Mouse (Mus musculus): ENCODE measurements around the gene Megf8. TPM values are rescaled to one million over a fixed set of nuclear protein-coding genes. Genes with fewer than 3 reads are reported as not detected.

Gene Megf8
- polyA plus RNA-seq, 1 experiment from 2014 or later: 21.7 TPM

- 80% methylated on average over 3 of the region's 3 CpGs for WGBS
- no peaks in the 10 kb centered on the region for H3K27me3 ChIP-seq
- H3K9me3 ChIP-seq: no peaks in the 10 kb centered on the region
- H3K4me1 ChIP-seq (replicated peaks): no peaks in the 10 kb centered on the region
- H3K27ac ChIP-seq: no peak overlapping the region
- H3K4me2 ChIP-seq: no peak overlapping the region
- no peaks in the 10 kb centered on the region for H3K36me3 ChIP-seq
- H3K4me3 ChIP-seq (replicated peaks): no peak overlapping the region
- ATAC-seq (ENCODE audit: insufficient number of reproducible peaks, insufficient read depth, low FRiP score, low TSS enrichment, low read depth): no peak
- no peak overlapping the region for H3K9ac ChIP-seq (replicated peaks)
These were observed 94.9 kb downstream of the Megf8 start for GRCm38 (mm10) chr7:25411861-25412260.

- WGBS: 65% methylated on average over 7 of the region's 7 CpGs
- Histone ChIP-seq H3K4me1 (replicated peaks) (no peaks in the 10 kb centered on the region), H3K36me3 (no peaks in the 10 kb centered on the region), H3K4me2 (no peak within 1 kb of the TSS), H3K9me3 (no peaks in the 10 kb centered on the region), H3K4me3 (replicated peaks) (no peak within 1 kb of the TSS), H3K27ac (no peak within 1 kb of the TSS), H3K9ac (replicated peaks) (no peak within 1 kb of the TSS), H3K27me3 (no peaks in the 10 kb centered on the region)
- ATAC-seq (ENCODE audit: insufficient number of reproducible peaks, insufficient read depth, low FRiP score, low TSS enrichment, low read depth): no peak
These were observed 96.0 kb downstream of the Megf8 start, which contains the start of gene Cxcl17 for GRCm38 (mm10) chr7:25412833-25413441. Cxcl17 (minus strand) TSS chr7:25412886.

Other genes with a start within 250 kb of the Megf8 start
- gene Grik5, start 244.8 kb upstream of the Megf8 start, polyA plus RNA-seq (2016; fragmentation: Nextera tagmentation; extraction: Ambion mirVana): 12.4 and 15.0 TPM in 2 replicates
- gene Zfp574, start 244.6 kb upstream of the Megf8 start, polyA plus RNA-seq (2016; fragmentation: Nextera tagmentation; extraction: Ambion mirVana): 39.5 and 40.9 TPM in 2 replicates
- 2.7 and 2.9 TPM in 2 replicates for gene Pou2f2, start 137.4 kb upstream of the Megf8 start, polyA plus RNA-seq (2016; fragmentation: Nextera tagmentation; extraction: Ambion mirVana)
- 12.2 and 13.6 TPM in 2 replicates for gene Dedd2, start 96.5 kb upstream of the Megf8 start, polyA plus RNA-seq (2016; fragmentation: Nextera tagmentation; extraction: Ambion mirVana)
- 3.1 and 3.4 TPM in 2 replicates for gene Zfp526, start 95.7 kb upstream of the Megf8 start, polyA plus RNA-seq (2016; fragmentation: Nextera tagmentation; extraction: Ambion mirVana)
- 16.9 and 19.4 TPM in 2 replicates for gene Gsk3a, start 79.3 kb upstream of the Megf8 start, polyA plus RNA-seq (2016; fragmentation: Nextera tagmentation; extraction: Ambion mirVana)
- gene Erf, start 66.4 kb upstream of the Megf8 start, polyA plus RNA-seq (2016; fragmentation: Nextera tagmentation; extraction: Ambion mirVana): 22.3 and 24.3 TPM in 2 replicates
- 34.9 and 38.7 TPM in 2 replicates for gene Cic, start 49.5 kb upstream of the Megf8 start, polyA plus RNA-seq (2016; fragmentation: Nextera tagmentation; extraction: Ambion mirVana)
- 288 and 295 TPM in 2 replicates for gene Pafah1b3, start 19.2 kb upstream of the Megf8 start, polyA plus RNA-seq (2016; fragmentation: Nextera tagmentation; extraction: Ambion mirVana)
- 0.66 and 0.86 TPM in 2 replicates for gene Prr19, start 15.8 kb upstream of the Megf8 start, polyA plus RNA-seq (2016; fragmentation: Nextera tagmentation; extraction: Ambion mirVana)
- 1.1 and 1.3 TPM in 2 replicates for gene Tmem145, start 11.1 kb upstream of the Megf8 start, polyA plus RNA-seq (2016; fragmentation: Nextera tagmentation; extraction: Ambion mirVana)
- not detected in 2 replicates for gene Cnfn, start 52.6 kb downstream of the Megf8 start, polyA plus RNA-seq (2016; fragmentation: Nextera tagmentation; extraction: Ambion mirVana)
- 11.9 and 12.1 TPM in 2 replicates for gene Lipe, start 81.5 kb downstream of the Megf8 start, polyA plus RNA-seq (2016; fragmentation: Nextera tagmentation; extraction: Ambion mirVana)
- 0.29 and 0.58 TPM in 2 replicates for gene Cxcl17, start 95.7 kb downstream of the Megf8 start, polyA plus RNA-seq (2016; fragmentation: Nextera tagmentation; extraction: Ambion mirVana)
- 0.79 TPM in 2 replicates for gene Ceacam1, start 160.4 kb downstream of the Megf8 start, polyA plus RNA-seq (2016; fragmentation: Nextera tagmentation; extraction: Ambion mirVana)
- gene Ceacam2, start 222.7 kb downstream of the Megf8 start, polyA plus RNA-seq (2016; fragmentation: Nextera tagmentation; extraction: Ambion mirVana): 0.09 and 0.34 TPM in 2 replicates